15 mouse cellular contexts compared by ENCODE assay signal in genomic region chr3:107812341-107812740, GRCm38 (mm10).
"Had no signal": no experiment of that assay in that cellular context is flagged by ENCODE, and none has a peak within 500 bp of the region (broad histone marks: within the 10 kb centered on the region; RNA-seq: fewer than 3 reads in every experiment).

No protein-coding gene starts in this region.

- H3K4me3 ChIP-seq: kidney, embryonic 15.5 days; left cerebral cortex, adult 2 months; limb, embryonic 13.5 days; liver, embryonic 13.5 days; midbrain, embryonic 13.5 days; myocyte; neural tube, embryonic 15.5 days had no signal

- DNase-seq: kidney, adult 2 months; kidney, postnatal 14 days; liver, embryonic 13.5 days; lung, adult 2 months; lung, postnatal 36 days; right cerebral cortex, adult 18-20 months; right cerebral cortex, postnatal 25 days; thymus, postnatal 4 days had no signal

- H3K9ac ChIP-seq: kidney, embryonic 15.5 days; limb, embryonic 13.5 days; liver, embryonic 13.5 days; midbrain, embryonic 13.5 days; neural tube, embryonic 15.5 days had no signal

- H3K27ac ChIP-seq: kidney, embryonic 15.5 days; left cerebral cortex, adult 2 months; limb, embryonic 13.5 days; liver, embryonic 13.5 days; midbrain, embryonic 13.5 days; neural tube, embryonic 15.5 days had no signal

- ATAC-seq: lung, postnatal 0 days; midbrain, embryonic 13.5 days had no signal

- H3K27me3 ChIP-seq: kidney, embryonic 15.5 days; limb, embryonic 13.5 days; liver, embryonic 13.5 days; midbrain, embryonic 13.5 days; neural tube, embryonic 15.5 days had no signal

- H3K4me2 ChIP-seq: kidney, embryonic 15.5 days; limb, embryonic 13.5 days; liver, embryonic 13.5 days; midbrain, embryonic 13.5 days; neural tube, embryonic 15.5 days had no signal

- H3K9me3 ChIP-seq: kidney, embryonic 15.5 days; limb, embryonic 13.5 days; liver, embryonic 13.5 days; midbrain, embryonic 13.5 days; neural tube, embryonic 15.5 days had no signal

- H3K36me3 ChIP-seq: kidney, embryonic 15.5 days; limb, embryonic 13.5 days; liver, embryonic 13.5 days; midbrain, embryonic 13.5 days; neural tube, embryonic 15.5 days had no signal
